Mouse (Mus musculus) lung, embryonic 16.5 days (tissue): ENCODE measurements around the gene Hoxa6. TPM values are rescaled to one million over a fixed set of nuclear protein-coding genes. Genes with fewer than 3 reads are reported as not detected.
A peak's percentile ranks its signal among the peaks of the same experiment; 100 is the strongest.

ENCODE experiments used
- ATAC-seq: fragments of 200-750 bp; cut with Nextera tagmentation; 2 replicates; pipeline ENCODE4 v1.8.0; 2017; ENCODE audit warnings: low read depth, mild to moderate bottlenecking, moderate library complexity
- H3K27ac ChIP-seq: fragments of 300-500 bp; sonication (generic); 2 replicates; pipeline ENCODE4 v1.5.1; 2014; ENCODE audit warnings: mild to moderate bottlenecking, control low read depth, low read length
- H3K27me3 ChIP-seq: fragments of 300-500 bp; sonication (generic); 2 replicates; pipeline ENCODE4 v1.6.1; 2014; ENCODE audit warnings: low read depth, low read length, mixed read lengths; ENCODE audit not compliant: control insufficient read depth, insufficient read depth
- H3K36me3 ChIP-seq: fragments of 300-500 bp; sonication (generic); 2 replicates; pipeline ENCODE4 v1.6.1; 2014; ENCODE audit warnings: low read length; ENCODE audit not compliant: control insufficient read depth, insufficient read depth
- H3K4me1 ChIP-seq: fragments of 300-500 bp; sonication (generic); replicated peaks from 2 replicates; pipeline ENCODE4 v1.6.1; 2014; ENCODE audit warnings: low read length, mixed read lengths; ENCODE audit not compliant: control insufficient read depth, insufficient read depth
- H3K4me2 ChIP-seq: fragments of 300-500 bp; sonication (generic); 2 replicates; pipeline ENCODE4 v1.6.1; 2014; ENCODE audit warnings: low read depth, low read length, control low read depth
- H3K4me3 ChIP-seq: fragments of 300-500 bp; sonication (generic); 2 replicates; pipeline ENCODE4 v1.5.1; 2014; ENCODE audit warnings: mild to moderate bottlenecking, low read length, control low read depth
- H3K9ac ChIP-seq: fragments of 300-500 bp; sonication (generic); 2 replicates; pipeline ENCODE4 v1.6.1; 2014; ENCODE audit warnings: low read length, control low read depth
- H3K9me3 ChIP-seq: fragments of 300-500 bp; sonication (generic); 2 replicates; pipeline ENCODE4 v1.6.1; 2016; ENCODE audit warnings: low read length; ENCODE audit not compliant: control insufficient read depth
- WGBS: fragments of 180-500 bp; shearing (Covaris S2); extraction: QIAGEN DNeasy Blood & Tissue Kit; methylation state at CpG from one replicate; pipeline ENCODE4 v1.1.7; 2014; 5-methylcytosine and 5-hydroxymethylcytosine counted together
- polyA plus RNA-seq: library from polyadenylated mRNA; unstranded; fragments of >200 nt; fragmentation: Nextera tagmentation; extraction: Ambion mirVana; gene quantifications from 2 replicates; pipeline ENCODE4 v1.2.1, GENCODE M21; 2015

The Hoxa6 gene
- polyA plus RNA-seq, result 2.0 and 2.2 TPM in 2 replicates

GRCm38 (mm10) chr6:52208072-52208867 lies at the start of gene Hoxa6:
Gene Hoxa6, minus strand, starts transcription at chr6:52208722.
- 3% methylated on average over 47 of the region's 47 CpGs for WGBS
- Histone ChIP-seq H3K4me2 (peak within 1 kb of the TSS; percentile 73), H3K9me3 (no peaks in the 10 kb centered on the region), H3K4me1 (no peaks in the 10 kb centered on the region; the same call in 1 of the 2 replicates), H3K4me3 (peak within 1 kb of the TSS; percentile 47), H3K9ac (peak within 1 kb of the TSS; percentile 66), H3K27me3 (peaks cover 62% of the 10 kb centered on the region), H3K27ac (peak within 1 kb of the TSS; percentile 82), H3K36me3 (no peaks in the 10 kb centered on the region)
- ATAC-seq, result 0 out of 2 replicates have a peak, but pooled peaks have one; percentile 3

GRCm38 (mm10) chr6:52256956-52257355 lies 48.4 kb upstream of the Hoxa6 start:
- Histone ChIP-seq H3K9ac (no peak overlapping the region), H3K36me3 (no peaks in the 10 kb centered on the region), H3K4me2 (no peak overlapping the region), H3K4me1 (peaks cover 16% of the 10 kb centered on the region; the same call in 1 of the 2 replicates), H3K27ac (no peak overlapping the region), H3K9me3 (no peaks in the 10 kb centered on the region), H3K27me3 (peaks cover 82% of the 10 kb centered on the region), H3K4me3 (no peak overlapping the region)
- no peak for ATAC-seq
- WGBS, result 0% methylated on average over 6 of the region's 6 CpGs

- peak overlapping the region; percentile 16; the same call in 1 of the 2 replicates for H3K4me3 ChIP-seq
Measured at GRCm38 (mm10) chr6:52253511-52254500, 45.3 kb upstream of the Hoxa6 start.

GRCm38 (mm10) chr6:52252775-52253376 lies 44.4 kb upstream of the Hoxa6 start:
- Histone ChIP-seq H3K4me2 (no peak overlapping the region), H3K9ac (no peak overlapping the region), H3K27ac (no peak overlapping the region), H3K4me3 (no peak overlapping the region), H3K27me3 (peaks cover 86% of the 10 kb centered on the region), H3K36me3 (no peaks in the 10 kb centered on the region), H3K9me3 (no peaks in the 10 kb centered on the region), H3K4me1 (0 out of 2 replicates have a peak, but pooled peaks cover 3% of the 10 kb centered on the region)
- WGBS, result 1% methylated on average over 35 of the region's 35 CpGs
- ATAC-seq, result no peak

More at GRCm38 (mm10) chr6:52253511-52254500, 45.3 kb upstream of the Hoxa6 start:
- WGBS, result 1% methylated on average over 59 of the region's 59 CpGs
- Histone ChIP-seq H3K9ac (no peak overlapping the region), H3K27ac (no peak overlapping the region), H3K4me1 (0 out of 2 replicates have a peak, but pooled peaks cover 3% of the 10 kb centered on the region), H3K9me3 (no peaks in the 10 kb centered on the region), H3K27me3 (peaks cover 86% of the 10 kb centered on the region), H3K36me3 (no peaks in the 10 kb centered on the region), H3K4me2 (no peak overlapping the region)
- no peak for ATAC-seq

- Histone ChIP-seq H3K9me3 (no peaks in the 10 kb centered on the region), H3K9ac (no peak overlapping the region), H3K4me2 (no peak overlapping the region), H3K36me3 (no peaks in the 10 kb centered on the region), H3K4me1 (0 out of 2 replicates have a peak, but pooled peaks cover 3% of the 10 kb centered on the region), H3K4me3 (no peak overlapping the region), H3K27ac (no peak overlapping the region), H3K27me3 (peaks cover 86% of the 10 kb centered on the region)
- ATAC-seq, result no peak
- WGBS, result 5% methylated on average over 24 of the region's 24 CpGs
Measured at GRCm38 (mm10) chr6:52252016-52252774, 43.7 kb upstream of the Hoxa6 start.

- ATAC-seq, result no peak
- Histone ChIP-seq H3K27ac (no peak overlapping the region), H3K4me1 (0 out of 2 replicates have a peak, but pooled peaks cover 3% of the 10 kb centered on the region), H3K4me3 (no peak overlapping the region), H3K9me3 (no peaks in the 10 kb centered on the region), H3K9ac (no peak overlapping the region), H3K27me3 (peaks cover 88% of the 10 kb centered on the region), H3K36me3 (no peaks in the 10 kb centered on the region), H3K4me2 (no peak overlapping the region)
- 14% methylated on average over 7 of the region's 7 CpGs for WGBS
Measured at GRCm38 (mm10) chr6:52251177-52251879, 42.8 kb upstream of the Hoxa6 start.

GRCm38 (mm10) chr6:52249826-52250225 lies 41.3 kb upstream of the Hoxa6 start:
- under 1% methylated on average over 4 of the region's 4 CpGs for WGBS
- H3K4me2 ChIP-seq, result no peak overlapping the region

GRCm38 (mm10) chr6:52249415-52249738 lies 40.9 kb upstream of the Hoxa6 start:
- Histone ChIP-seq H3K4me3 (0 out of 2 replicates have a peak overlapping the region, but pooled peaks have one; percentile 10), H3K4me1 (0 out of 2 replicates have a peak, but pooled peaks cover 5% of the 10 kb centered on the region), H3K36me3 (no peaks in the 10 kb centered on the region), H3K4me2 (no peak overlapping the region), H3K27ac (no peak overlapping the region), H3K9me3 (no peaks in the 10 kb centered on the region), H3K9ac (no peak overlapping the region), H3K27me3 (peaks cover 95% of the 10 kb centered on the region)
- under 1% methylated on average over 16 of the region's 16 CpGs for WGBS
- no peak for ATAC-seq

More at GRCm38 (mm10) chr6:52249826-52250225, 41.3 kb upstream of the Hoxa6 start:
- no peak for ATAC-seq
- Histone ChIP-seq H3K4me1 (0 out of 2 replicates have a peak, but pooled peaks cover 5% of the 10 kb centered on the region), H3K27ac (no peak overlapping the region), H3K9me3 (no peaks in the 10 kb centered on the region), H3K4me3 (no peak overlapping the region), H3K27me3 (peaks cover 92% of the 10 kb centered on the region), H3K9ac (no peak overlapping the region), H3K36me3 (no peaks in the 10 kb centered on the region)
